Mouse (Mus musculus): Measurements from ENCODE around the gene Shank3.

Gene Shank3

DNA sequence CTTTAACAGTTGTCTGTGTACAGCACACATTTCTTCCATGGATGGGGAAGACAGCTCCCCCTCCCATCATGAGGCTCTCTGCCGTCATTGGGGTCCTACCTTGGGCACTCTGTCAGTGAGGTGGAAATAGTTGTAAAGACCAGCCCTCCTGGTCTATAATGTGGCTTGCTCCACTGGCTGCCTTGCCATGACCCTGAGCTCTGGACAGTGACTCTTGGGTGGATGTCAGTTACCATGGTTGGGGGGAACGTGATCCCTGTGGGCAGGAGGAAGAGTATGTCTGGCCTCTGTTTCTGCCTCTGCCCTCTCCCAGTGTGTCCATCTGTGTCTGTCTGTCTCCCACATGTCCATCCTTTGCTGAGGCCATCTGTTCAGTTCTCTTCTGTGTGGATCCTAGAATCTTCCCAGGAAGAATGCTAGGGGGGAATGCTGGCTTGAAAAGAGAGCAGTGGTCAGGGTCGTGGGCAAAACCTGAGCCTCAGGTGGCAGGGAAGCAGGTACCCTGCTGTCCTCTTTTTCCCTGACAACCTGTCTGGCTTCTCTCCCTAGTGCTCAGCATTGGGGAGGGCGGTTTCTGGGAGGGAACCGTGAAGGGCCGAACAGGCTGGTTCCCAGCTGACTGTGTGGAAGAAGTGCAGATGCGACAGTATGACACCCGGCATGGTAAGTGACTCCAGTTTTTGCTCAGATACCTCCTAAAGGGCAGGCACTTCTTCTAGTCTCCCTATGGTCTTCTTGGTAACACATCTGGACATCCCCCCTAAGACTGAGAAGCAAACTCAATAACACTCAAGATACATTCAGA lies 25.4 kb downstream of the Shank3 start:
- DNase-seq (ENCODE audit: low read depth, low spot score): no peak

DNA sequence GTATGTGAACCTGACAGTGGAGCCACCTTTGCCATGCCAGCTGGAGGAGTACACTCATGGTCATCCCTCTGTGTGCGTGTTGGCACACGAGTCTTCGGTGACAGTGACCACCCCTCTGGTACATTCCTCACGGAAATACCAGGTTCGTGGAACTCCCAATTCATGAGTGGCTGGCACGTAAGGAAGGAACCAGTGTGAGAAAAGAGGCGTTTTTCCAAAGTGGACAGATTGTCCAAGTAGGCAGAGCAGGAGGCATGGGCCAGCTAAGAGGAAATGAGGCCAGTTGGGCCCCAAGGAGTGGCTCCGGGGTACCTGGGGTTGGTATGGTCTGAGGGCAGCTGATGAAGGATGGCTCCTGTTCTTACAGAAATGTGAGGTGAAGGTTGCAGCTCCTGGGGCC lies 26.0 kb downstream of the Shank3 start:
- DNase-seq (ENCODE audit: low read depth, low spot score): no peak

DNA sequence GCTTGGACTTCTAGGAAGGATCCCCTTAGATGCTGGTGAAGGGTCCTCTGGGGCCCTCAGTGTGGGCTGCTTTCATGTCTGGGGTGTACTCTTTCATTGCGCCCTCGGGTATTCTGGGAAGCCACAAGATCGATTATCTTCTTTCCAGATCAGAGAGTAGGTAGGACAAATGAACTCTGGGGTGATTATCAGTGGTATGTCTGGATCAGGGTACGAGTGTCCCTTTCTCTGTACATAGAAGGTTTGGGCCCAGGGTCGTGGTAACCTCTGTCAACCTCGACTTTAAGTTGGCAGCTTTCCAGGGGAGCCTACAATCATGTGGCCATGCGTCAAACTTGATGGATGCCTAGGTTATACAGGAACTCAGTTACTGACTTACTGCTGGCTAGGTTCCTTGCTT lies 26.5 kb downstream of the Shank3 start:
- no peak for DNase-seq (ENCODE audit: low read depth, low spot score)

DNA sequence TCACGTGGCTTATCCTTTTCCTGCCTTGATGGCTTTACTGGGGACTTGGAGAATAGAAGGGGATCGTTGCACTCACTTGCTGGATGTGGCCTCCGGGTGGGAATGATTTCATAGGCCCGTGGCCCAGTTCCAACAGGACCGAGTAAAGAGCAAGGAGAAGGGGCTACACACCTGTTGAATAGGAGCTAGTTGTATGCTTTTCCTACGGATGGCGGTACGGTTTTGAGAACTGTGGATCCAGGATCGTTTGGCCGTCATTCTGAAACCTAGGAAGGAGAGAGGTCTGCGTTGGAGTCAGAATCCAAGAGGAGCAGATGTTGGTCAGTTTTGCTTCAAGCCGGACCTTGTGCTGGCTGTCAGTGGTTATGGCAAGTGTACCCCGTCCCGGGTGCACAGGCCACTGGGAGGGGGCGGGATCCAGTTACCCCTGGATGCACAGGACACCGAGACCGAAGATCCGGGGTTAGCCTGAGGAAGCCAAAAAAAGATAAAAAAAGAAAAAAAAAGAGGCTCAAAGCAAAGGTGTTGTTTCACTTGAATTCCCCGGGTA lies 27.4 kb downstream of the Shank3 start:
- DNase-seq (ENCODE audit: low read depth, low spot score): no peak

DNA sequence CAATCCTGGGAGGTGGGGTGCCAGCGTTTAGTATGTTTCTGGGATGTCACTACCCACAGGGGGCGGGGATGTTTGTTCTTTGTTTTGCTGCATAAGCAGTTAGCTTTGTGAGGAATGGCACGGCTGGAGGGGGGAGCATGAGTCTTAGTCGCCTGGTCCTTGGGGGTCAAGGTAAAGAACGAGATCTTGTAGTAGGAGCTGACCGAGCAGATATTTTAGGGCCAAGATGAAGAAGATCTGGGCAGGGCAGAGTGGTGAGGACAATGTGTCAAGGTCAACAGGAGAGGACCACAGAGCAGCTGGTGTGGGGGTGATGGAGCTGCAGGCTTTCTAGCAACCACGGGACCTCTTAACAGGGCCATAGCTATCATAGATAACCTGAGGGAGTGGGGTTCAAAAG lies 28.0 kb downstream of the Shank3 start:
- no peak for DNase-seq (ENCODE audit: low read depth, low spot score)

DNA sequence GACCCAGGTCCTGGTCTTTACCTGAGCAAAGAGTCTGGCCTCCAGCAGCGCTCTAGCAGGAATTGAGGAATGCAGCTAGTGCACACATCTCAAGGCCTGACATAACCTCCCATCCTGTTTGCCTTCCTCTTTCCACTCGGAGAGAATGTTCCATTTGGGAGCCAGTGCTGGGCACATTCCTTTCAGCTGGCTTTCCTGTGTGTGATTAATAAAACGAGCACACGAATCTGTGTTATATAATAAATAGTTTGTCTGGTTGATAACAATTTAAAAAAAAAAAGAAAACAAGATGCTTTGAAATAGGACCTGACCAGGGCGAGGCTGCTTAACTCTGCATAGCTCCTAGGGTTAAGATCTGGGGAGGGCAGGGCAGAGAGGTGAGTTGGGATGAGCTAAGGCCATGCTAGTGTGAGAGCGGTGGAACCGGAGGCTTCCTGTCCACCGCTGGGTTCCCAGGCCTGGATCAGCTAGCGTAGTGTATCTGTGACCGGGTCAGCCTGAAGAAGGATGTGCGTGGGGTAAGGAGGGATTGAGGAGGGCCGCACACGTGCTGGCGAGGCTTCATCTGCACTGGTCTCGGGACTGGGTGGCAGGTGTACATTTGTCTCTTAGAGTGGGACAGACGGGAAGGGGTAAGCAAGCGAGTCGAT lies 28.9 kb downstream of the Shank3 start:
- no peak for DNase-seq (ENCODE audit: low read depth, low spot score)

DNA sequence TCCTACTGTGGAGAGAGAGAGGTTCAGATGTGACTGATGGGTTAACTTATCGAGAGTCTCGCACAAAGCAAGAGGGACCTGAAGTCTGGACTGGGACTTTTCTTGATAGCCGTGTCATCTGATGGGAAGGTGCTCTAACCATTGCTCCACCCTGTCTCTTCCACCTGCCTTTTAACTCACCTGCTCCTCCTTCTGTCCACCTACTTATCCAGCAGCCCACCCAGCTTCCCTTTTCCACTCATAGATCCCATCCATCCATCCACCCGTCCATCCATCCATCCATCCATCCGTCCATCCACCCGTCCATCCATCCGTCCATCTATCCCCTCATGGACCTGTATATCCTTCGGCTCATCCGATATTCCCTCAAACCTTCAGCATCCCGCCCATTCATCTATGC lies 29.5 kb downstream of the Shank3 start:
- no peak for DNase-seq (ENCODE audit: low read depth, low spot score)

DNA sequence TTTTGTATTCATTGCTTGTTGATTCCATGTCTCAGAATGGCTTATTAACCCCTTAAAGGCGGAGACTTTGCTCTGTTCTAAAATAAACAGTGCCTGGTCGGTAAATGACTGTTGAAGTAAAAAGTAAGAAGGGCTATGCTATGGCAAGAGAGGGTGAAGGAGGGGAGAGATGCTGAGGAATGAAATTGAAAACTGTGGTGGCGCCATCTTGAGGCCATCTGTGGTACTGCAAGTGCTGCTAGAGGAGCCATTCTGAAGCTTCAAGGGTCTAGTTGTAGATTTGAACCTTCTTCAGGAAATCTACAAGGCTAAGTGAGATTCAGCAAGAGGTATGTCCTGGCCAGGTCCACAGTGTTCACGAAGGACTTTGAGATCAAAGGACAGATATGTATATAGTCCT lies 30.9 kb downstream of the Shank3 start:
- DNase-seq (ENCODE audit: low read depth, low spot score): peak; percentile 42

DNA sequence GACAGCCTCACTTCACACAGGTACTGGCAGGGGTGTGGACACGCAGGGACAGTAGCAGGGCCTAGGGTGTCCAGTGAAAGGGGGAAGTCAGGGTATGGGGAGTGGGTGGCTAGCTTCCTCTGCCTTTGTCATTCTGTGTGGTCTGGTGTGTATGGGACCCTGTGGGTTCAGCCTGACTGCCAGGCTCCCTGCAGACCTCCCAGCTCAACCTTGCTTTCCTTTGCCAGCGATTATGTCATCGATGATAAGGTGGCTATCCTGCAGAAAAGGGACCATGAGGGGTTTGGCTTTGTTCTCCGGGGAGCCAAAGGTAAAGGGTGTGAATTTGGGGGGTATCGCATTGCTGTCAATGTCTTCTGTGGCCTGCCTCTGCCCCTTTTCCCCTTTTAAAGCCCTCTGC lies 32.0 kb downstream of the Shank3 start:
- DNase-seq (ENCODE audit: low read depth, low spot score): no peak

DNA sequence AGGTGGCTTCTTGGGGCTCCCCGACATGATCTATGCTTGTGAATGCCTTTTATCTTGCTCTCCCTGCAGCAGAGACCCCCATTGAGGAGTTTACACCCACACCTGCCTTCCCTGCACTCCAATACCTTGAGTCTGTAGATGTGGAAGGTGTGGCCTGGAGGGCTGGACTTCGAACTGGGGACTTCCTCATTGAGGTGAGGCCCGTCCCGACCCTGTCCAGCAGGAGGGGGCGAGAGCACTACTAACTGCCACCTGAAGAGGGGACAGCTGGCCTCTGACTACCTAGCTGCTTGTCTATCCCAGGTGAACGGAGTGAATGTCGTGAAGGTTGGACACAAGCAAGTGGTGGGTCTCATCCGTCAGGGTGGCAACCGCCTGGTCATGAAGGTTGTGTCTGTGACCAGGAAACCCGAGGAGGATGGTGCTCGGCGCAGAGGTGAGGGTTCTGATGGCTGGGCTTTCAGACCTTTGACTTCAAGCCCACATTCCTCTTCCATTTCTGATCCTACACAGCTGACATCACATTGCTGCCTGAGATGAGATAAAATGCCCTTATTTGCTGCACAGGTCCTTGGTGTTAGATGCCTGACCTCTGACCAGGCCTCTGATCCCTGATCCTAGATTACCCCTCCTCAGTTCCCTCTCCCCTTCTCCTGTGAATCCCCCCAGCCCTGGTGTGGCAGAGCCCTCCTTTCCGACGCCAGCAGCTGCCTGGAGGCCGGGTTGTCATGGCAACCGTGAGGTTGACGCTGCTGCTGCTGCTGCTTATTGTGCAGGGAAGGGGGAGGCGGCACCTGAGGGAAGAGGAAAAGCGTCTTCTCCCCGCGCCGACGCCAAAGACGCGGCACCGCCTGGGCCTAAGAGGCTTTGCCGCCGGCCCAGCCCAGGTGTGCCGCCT lies 32.9 kb downstream of the Shank3 start:
- no peak for DNase-seq (ENCODE audit: low read depth, low spot score)

DNA sequence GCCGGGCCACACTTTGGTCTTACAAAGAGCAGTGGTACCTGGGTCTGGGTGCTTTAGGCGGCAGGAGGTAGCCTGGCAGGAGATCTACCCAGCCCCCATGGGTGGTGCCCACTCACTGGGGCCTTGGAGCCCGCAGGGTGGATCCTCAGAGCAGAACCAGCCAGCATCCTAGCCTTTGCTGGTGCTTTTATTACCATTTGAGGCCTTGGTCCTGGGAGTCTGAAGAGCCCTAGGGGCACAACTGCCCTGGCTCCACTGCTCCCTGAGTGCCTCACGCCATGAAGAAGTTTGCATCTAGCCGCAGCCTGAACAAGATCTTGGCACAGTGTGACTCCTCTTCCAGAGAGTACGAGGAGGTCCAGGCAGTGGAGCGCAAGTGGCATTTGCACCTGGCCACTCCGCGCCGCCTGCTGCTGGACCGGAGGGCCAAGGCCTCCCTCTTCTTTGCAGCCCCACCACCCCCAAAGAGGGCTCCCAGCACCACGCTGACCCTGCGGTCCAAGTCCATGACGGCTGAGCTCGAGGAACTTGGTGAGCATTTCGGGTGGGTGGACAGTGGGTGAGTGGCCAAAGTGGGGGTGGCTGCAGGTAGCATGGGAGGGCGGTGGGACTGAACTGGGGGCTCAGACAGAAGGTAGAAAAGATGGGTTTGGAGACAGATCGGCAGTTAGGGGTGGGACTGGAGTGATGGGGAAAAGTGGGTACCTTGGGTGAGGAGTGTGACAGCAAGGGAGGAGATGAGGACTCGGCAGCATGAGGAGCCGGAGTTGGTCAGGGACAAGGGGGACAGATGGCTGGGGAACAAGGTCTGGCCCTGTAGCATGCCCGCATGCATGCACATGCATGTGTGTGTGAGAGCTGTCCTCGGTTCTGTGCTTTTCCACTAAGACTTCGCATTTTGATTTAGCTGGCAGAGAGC lies 33.8 kb downstream of the Shank3 start:
- no peak for DNase-seq (ENCODE audit: low read depth, low spot score)

DNA sequence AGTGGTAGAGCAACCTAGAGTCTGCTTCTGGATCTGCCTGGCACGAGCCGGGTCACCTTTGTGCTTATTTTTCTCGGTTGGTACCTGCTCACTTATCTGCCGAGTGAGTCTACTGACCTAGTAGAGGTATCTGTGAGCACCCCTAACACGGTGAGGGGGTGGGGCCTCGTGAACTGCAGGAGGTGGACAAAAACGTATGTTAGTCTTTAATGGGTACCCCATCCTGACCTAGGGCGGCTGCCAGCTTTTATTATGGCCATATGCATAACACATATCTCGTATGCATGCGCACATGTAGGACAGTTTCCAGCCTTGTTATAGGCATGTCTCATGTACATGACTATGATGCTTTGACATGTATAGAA lies 34.4 kb downstream of the Shank3 start:
- no peak for DNase-seq (ENCODE audit: low read depth, low spot score)

DNA sequence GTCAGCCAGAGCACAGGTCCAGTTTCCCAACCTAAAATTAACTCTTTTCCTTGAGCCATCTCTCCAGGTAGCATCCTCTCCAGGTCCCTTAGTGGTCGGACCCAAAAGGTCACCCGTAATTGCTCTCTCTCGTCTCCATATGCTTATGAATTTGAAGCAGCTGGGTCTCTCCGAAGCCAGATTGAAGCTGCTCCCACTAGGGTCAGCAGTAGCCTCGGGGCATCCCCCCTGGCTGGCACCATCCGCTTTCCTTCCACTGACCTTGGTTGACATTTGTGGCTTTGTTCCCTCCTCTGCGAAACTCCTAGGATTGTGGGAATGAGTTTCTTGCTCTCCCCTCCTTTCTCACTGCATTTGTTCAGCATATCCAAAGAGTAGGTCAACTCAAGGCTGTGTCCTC lies 44.7 kb downstream of the Shank3 start:
- DNase-seq (ENCODE audit: low read depth, low spot score): no peak

DNA sequence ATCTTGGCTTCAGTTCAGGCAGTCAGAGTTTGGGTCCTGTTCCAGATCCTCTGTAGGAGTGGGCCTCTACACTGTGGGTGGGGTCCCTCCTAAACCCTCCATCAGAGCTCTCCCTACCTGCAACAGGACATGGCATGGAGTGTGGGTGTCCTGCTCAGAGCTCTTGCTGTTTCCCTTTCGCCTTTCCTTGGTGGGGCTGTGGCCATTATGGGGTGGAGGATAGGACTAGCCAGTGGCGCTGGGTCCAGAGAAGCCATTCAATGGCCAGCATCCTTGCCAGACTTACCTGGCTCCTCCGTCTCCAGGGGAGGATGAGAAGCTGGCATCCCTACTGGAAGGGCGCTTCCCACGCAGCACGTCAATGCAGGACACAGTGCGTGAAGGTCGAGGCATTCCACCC lies 47.9 kb downstream of the Shank3 start:
- no peak for DNase-seq (ENCODE audit: low read depth, low spot score)

DNA sequence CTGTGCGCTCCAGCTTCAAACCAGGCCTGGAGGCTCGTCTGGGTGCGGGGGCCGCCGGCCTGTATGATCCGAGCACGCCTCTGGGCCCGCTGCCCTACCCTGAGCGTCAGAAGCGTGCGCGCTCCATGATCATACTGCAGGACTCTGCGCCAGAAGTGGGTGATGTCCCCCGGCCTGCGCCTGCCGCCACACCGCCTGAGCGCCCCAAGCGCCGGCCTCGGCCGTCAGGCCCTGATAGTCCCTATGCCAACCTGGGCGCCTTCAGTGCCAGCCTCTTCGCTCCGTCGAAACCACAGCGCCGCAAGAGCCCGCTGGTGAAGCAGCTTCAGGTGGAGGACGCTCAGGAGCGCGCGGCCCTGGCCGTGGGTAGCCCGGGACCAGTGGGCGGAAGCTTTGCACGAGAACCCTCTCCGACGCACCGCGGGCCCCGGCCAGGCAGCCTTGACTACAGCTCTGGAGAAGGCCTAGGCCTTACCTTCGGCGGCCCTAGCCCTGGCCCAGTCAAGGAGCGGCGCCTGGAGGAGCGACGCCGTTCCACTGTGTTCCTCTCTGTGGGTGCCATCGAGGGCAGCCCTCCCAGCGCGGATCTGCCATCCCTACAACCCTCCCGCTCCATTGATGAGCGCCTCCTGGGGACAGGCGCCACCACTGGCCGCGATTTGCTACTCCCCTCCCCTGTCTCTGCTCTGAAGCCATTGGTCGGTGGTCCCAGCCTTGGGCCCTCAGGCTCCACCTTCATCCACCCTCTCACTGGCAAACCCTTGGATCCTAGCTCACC lies 48.6 kb downstream of the Shank3 start:
- no peak for DNase-seq (ENCODE audit: low read depth, low spot score)

DNA sequence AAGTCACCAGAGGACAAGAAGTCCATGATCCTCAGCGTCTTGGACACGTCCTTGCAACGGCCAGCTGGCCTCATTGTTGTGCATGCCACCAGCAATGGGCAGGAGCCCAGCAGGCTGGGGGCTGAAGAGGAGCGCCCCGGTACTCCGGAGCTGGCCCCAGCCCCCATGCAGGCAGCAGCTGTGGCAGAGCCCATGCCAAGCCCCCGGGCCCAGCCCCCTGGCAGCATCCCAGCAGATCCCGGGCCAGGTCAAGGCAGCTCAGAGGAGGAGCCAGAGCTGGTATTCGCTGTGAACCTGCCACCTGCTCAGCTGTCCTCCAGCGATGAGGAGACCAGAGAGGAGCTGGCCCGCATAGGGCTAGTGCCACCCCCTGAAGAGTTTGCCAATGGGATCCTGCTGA lies 49.4 kb downstream of the Shank3 start:
- DNase-seq (ENCODE audit: low read depth, low spot score): no peak

DNA sequence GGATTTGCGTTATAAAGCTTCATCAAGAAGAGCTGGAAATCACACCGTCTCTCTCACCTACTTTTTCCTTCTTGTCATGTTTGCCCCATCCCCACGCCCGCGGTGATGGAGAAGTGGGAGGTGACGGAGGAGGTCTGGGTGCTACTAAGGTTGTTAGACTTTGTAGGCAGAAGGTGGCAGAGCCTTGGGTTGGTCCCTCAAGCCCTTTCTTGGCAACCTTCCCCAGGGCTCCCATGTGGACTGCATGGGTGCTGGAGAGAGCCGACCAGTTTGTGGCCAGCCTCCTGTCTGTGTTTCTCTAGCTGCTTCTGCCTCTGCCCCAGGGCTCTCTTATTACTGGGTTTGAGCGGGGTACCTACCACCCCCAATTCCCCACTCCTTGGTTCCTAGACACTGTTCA lies 51.1 kb downstream of the Shank3 start:
- no peak for DNase-seq (ENCODE audit: low read depth, low spot score)

DNA sequence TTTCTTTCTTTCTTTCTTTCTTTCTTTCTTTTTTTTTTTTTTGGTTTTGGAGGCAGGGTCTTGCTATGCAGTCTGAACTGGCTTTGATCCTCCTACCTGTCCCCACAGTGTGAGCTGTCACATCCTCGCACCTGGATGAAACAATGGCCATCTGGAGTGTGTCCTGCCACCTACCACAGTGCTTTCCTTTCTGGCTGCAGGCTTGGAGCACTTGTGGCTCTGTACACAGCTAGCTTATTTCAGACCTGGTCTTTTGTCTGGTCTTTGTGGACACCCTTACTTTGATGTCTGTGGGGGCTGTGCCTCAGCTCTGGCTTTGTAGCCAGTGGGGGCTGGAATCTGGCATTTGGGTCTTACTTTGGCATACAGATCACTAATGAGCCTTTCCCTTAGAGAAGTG lies 52.3 kb downstream of the Shank3 start:
- no peak for DNase-seq (ENCODE audit: low read depth, low spot score)

DNA sequence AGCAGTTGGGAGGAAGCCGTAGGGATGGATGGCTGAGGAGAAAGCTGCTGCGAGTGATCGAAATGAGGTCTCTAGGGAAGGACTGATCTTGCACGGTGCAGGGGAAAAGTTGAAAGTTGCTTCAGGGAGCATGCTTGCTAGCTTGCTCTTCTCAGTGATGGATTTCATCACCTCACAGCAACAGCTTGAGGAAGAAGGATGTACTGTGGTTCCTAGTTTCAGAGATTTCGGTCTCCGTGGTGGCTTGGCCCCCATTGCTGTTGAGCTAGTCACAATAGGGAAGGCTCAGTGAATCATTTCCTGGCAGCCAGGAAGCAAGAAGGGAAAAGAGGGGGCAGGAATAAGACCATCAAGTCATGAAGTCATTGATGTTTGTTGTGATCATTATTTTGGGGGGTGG lies 56.2 kb downstream of the Shank3 start:
- no peak for DNase-seq (ENCODE audit: low read depth, low spot score)

DNA sequence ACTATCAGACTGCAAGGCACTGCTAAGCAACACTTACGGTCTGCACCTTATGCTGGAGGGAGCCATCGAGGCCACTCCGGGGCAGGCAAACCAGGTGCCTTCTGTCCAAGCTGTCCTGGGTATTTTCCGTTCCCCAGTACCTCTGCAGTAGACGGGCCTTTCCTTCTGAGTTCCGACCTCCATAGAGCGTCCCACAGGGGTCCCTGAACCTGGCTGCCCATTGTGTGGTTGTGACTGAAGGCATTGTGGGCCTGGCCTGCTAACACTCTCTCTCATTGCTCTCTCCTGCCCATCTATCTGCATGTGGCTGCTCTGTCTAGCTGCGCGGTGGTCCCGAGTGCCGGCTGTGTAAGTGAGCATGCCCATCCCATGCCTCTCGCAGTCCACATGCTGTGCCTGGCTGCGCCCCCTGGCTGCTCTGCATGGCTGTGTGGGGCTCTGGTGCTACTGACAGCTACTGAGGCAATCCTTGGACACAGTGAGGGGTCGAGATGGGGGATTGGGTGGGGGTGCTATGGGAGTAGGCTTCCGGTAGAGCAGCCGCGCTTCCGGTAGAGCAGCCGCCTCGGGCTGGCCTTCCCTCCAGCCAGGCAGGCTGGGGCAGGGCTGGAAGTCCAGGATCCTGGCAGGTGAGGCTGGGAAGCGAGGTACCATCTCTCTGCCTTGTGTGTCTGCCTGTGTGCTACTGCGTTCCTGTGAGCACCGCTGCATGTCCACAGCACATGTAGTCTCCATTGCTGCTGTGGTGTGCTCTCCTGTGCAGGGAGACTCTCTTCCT lies 57.2 kb downstream of the Shank3 start:
- DNase-seq (ENCODE audit: low read depth, low spot score): no peak
